Mouse (Mus musculus): ENCODE results near the gene Baiap2l1.

GRCm38 (mm10) chr5:144230216-144230615 lies 127.7 kb downstream of the Baiap2l1 start:
- TF ChIP-seq POLR2A (IDR thresholded peaks at IDR 0.05; ENCODE audit: insufficient read length, low read depth) (no peak), CEBPB (IDR thresholded peaks at IDR 0.05; ENCODE audit: insufficient read depth, poor library complexity, severe bottlenecking) (no peak), MAX (IDR thresholded peaks at IDR 0.05; ENCODE audit: low read depth) (no peak), E2F4 (IDR thresholded peaks at IDR 0.05; ENCODE audit: insufficient read depth) (no peak), TCF12 (IDR thresholded peaks at IDR 0.05; ENCODE audit: insufficient read depth, poor library complexity, severe bottlenecking) (no peak), MYOD1 (IDR thresholded peaks at IDR 0.05; ENCODE audit: control insufficient read depth in 1 of 3, insufficient read length in 2 of 3, low read depth in 2 of 3) (no peak), POLR2AphosphoS2 (IDR thresholded peaks at IDR 0.05; ENCODE audit: insufficient read length, low read depth) (no peak), USF1 (IDR thresholded peaks at IDR 0.05; ENCODE audit: low read depth) (no peak), TCF3 (IDR thresholded peaks at IDR 0.05; ENCODE audit: insufficient read length, low read depth) (no peak), MYOG (IDR thresholded peaks at IDR 0.05; ENCODE audit: control insufficient read depth in 1 of 3, insufficient read depth in 1 of 3, insufficient read length in 2 of 3, low read depth in 2 of 3) (no peak)

All from myocyte (in vitro differentiated cells).